Mouse (Mus musculus) C2C12 (cell line): Measurements from ENCODE around the gene Pitx2. TPM values are rescaled to one million over a fixed set of nuclear protein-coding genes. Genes with fewer than 3 reads are reported as not detected.

Experiments
- H3K27me3 ChIP-seq: one replicate; pipeline ENCODE4 v1.6.1; 2011; ENCODE audit not compliant: control insufficient read depth, insufficient read depth, insufficient read length
- H3K36me3 ChIP-seq: one replicate; pipeline ENCODE4 v1.6.1; 2011; ENCODE audit not compliant: control insufficient read depth, insufficient read depth
- H3K4me3 ChIP-seq: one replicate; pipeline ENCODE4 v1.5.1; 2011; ENCODE audit warnings: mild to moderate bottlenecking, control low read depth; ENCODE audit not compliant: poor library complexity, insufficient read depth, severe bottlenecking
- H3K79me2 ChIP-seq: one replicate; pipeline ENCODE4 v1.6.1; 2011; ENCODE audit not compliant: control insufficient read depth, insufficient read depth
- H3K79me3 ChIP-seq: one replicate; pipeline ENCODE4 v1.6.1; 2011; ENCODE audit warnings: low read depth, control low read depth
- H3ac ChIP-seq: one replicate; pipeline ENCODE3; 2011; ENCODE audit warnings: low read depth; ENCODE audit not compliant: control insufficient read depth, insufficient read length
- CEBPB ChIP-seq: IDR thresholded peaks from one replicate; pipeline ENCODE4 v1.6.1; 2011; ENCODE audit warnings: low read depth, mild to moderate bottlenecking, control low read depth, moderate library complexity
- CTCF ChIP-seq: IDR thresholded peaks from one replicate; pipeline ENCODE4 v1.5.1; 2011; ENCODE audit not compliant: control insufficient read depth, insufficient read depth, insufficient read length
- FOSL1 ChIP-seq: IDR thresholded peaks from one replicate; pipeline ENCODE4 v1.8.0; 2011; ENCODE audit warnings: mild to moderate bottlenecking, low read length; ENCODE audit not compliant: poor library complexity, insufficient read depth, severe bottlenecking
- MAX ChIP-seq: IDR thresholded peaks from one replicate; pipeline ENCODE4 v1.6.1; 2011; ENCODE audit warnings: mild to moderate bottlenecking, control low read depth
- MYOD1 ChIP-seq: IDR thresholded peaks from one replicate; pipeline ENCODE4 v1.6.1; 2011; ENCODE audit warnings: low read depth; ENCODE audit not compliant: control insufficient read depth, insufficient read length
- MYOG ChIP-seq: IDR thresholded peaks from one replicate; pipeline ENCODE4 v1.6.1; 2011; ENCODE audit not compliant: control insufficient read depth, insufficient read length; ENCODE audit errors: extremely low read depth
- USF1 ChIP-seq: IDR thresholded peaks from one replicate; pipeline ENCODE4 v1.6.1; 2011; ENCODE audit warnings: low read depth, mild to moderate bottlenecking, control low read depth, moderate library complexity
- polyA plus RNA-seq: library from polyadenylated mRNA; unstranded; fragments of >200 nt; fragmentation: generic; extraction: Trizol; gene quantifications from one replicate; pipeline ENCODE4 v1.2.1, GENCODE M21; 2012; ENCODE audit warnings: missing spikeins

Pitx2 gene
- polyA plus RNA-seq, 1 experiment = 31.8 TPM

DNA sequence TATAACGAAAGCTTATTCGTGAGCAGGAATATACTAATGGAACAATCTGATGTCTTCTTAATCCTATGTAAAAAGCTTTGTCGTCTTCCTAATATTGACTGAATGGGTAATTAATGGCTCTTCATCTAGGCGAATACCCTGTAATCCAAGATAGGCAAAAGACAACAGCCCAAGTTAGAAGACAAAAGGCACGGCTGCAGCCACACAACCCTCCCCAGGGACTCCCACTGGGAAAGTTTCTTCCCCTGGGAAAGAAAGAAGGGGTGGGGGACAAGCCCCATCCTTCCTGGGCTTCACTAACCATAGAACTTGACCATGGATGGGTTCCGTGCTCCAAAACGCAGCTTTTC lies 8.3 kb downstream of the Pitx2 start:
- peaks cover 9% of the 10 kb centered on the region for H3K36me3 ChIP-seq
- H3ac ChIP-seq = no peak overlapping the region
- TF ChIP-seq MAX (no peak), USF1 (no peak), MYOG (no peak), CEBPB (no peak), MYOD1 (no peak), CTCF (no peak), FOSL1 (no peak)
- peaks cover 6% of the 10 kb centered on the region for H3K79me3 ChIP-seq
- no peaks in the 10 kb centered on the region for H3K27me3 ChIP-seq
- no peak overlapping the region for H3K4me3 ChIP-seq
- peaks cover 36% of the 10 kb centered on the region for H3K79me2 ChIP-seq

GRCm38 (mm10) chr3:129208421-129208820 lies 8.7 kb downstream of the Pitx2 start:
- Histone ChIP-seq H3K27me3 (no peaks in the 10 kb centered on the region), H3K4me3 (no peak overlapping the region), H3ac (no peak overlapping the region), H3K36me3 (peaks cover 9% of the 10 kb centered on the region), H3K79me3 (peaks cover 3% of the 10 kb centered on the region), H3K79me2 (peaks cover 33% of the 10 kb centered on the region)
- TF ChIP-seq CEBPB = no peak
- no peak for TF ChIP-seq MYOG
- no peak for TF ChIP-seq CTCF
- no peak for TF ChIP-seq MYOD1
- no peak for TF ChIP-seq USF1
- TF ChIP-seq FOSL1 = no peak
- TF ChIP-seq MAX = no peak

DNA sequence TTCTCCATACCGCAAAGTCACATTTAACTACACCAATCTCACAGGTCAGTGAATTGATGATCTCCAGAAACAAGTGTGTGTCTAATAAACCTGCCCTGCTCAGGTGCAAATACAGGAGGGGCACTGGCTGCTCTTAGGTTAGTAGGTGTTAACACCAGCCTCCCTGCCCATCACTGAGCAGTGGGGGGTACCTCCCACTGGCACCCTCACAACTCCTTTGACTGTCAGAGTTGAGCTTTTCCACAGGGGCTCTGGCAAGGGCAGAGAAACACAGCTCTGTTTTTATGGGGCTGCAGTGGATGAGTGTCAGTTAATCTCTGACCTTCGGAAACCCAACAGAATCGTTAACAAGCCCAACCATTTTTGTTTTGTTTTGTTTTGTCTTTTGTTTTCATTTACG lies 9.6 kb downstream of the Pitx2 start:
- Histone ChIP-seq H3ac (no peak overlapping the region), H3K36me3 (peaks cover 9% of the 10 kb centered on the region), H3K27me3 (no peaks in the 10 kb centered on the region), H3K79me3 (peaks cover 2% of the 10 kb centered on the region), H3K79me2 (peaks cover 32% of the 10 kb centered on the region), H3K4me3 (no peak overlapping the region)
- TF ChIP-seq MAX = no peak
- no peak for TF ChIP-seq MYOD1
- no peak for TF ChIP-seq FOSL1
- TF ChIP-seq MYOG = no peak
- TF ChIP-seq CTCF = no peak
- TF ChIP-seq CEBPB = no peak
- no peak for TF ChIP-seq USF1

- Histone ChIP-seq H3ac (no peak overlapping the region), H3K27me3 (no peaks in the 10 kb centered on the region)
- no peak for TF ChIP-seq MYOD1
- TF ChIP-seq CEBPB = no peak
- TF ChIP-seq MYOG = no peak
- TF ChIP-seq FOSL1 = no peak
- TF ChIP-seq MAX = no peak
- TF ChIP-seq CTCF = no peak
- no peak for TF ChIP-seq USF1
These were observed 10.1 kb downstream of the Pitx2 start for GRCm38 (mm10) chr3:129209771-129210170.

DNA sequence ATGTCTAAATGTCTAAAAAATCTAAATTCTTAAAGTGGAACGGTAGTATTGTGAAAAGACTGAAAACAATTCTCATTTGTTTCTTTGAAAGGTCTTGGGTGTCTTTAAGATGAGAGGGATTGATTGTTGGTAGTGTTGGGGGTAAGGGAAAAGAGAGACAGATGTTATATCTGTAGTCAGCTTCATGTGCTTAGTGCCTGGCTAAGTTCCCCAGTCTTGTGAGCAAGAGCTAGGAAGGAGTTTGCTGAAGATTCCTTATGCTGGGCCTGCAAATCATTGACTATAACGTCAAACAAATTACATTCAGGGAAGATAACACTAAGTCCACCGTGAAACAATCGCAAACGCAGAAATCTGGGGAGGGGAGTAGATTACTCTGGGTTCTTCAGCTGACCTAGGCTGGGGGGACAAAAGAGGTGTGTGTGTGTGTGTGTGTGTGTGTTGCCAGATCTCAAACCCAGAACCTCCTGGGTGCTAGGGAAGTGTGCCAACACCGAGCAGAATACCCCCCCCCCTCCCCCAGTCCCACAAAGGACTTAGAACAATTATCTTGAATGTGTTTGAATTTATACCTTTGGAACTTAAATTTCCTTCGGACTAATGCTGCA lies 12.5 kb downstream of the Pitx2 start:
- TF ChIP-seq CTCF (no peak), USF1 (no peak)

More at GRCm38 (mm10) chr3:129209771-129210170, 10.1 kb downstream of the Pitx2 start:
- peaks cover 36% of the 10 kb centered on the region for H3K79me2 ChIP-seq
- peaks cover 9% of the 10 kb centered on the region for H3K36me3 ChIP-seq
- peaks cover 2% of the 10 kb centered on the region for H3K79me3 ChIP-seq
- no peak overlapping the region for H3K4me3 ChIP-seq

DNA sequence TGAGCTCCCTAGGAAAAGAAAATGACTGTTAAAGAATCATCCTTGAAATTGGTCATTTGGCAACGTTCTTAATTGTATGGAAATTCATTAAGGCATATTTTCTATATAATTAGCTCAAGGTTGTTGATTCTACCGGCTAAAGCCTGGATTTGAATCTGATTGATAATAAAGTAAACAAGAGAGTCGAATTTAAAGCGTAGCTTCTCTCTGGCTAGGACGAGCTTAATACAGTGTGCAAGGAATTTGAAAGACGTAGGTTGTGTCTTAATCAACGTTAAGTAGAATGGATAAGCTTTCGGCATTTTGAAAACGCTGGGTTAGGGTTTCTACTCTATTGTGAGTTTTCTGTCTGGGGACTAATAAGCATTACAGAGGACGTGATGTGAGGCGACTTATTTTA lies 13.1 kb downstream of the Pitx2 start:
- Histone ChIP-seq H3K36me3 (peaks cover 9% of the 10 kb centered on the region), H3ac (no peak overlapping the region), H3K4me3 (no peak overlapping the region), H3K79me3 (peaks cover 16% of the 10 kb centered on the region), H3K79me2 (peaks cover 55% of the 10 kb centered on the region), H3K27me3 (no peaks in the 10 kb centered on the region)
- no peak for TF ChIP-seq MYOD1
- TF ChIP-seq CEBPB = no peak
- TF ChIP-seq MAX = no peak
- TF ChIP-seq CTCF = no peak
- no peak for TF ChIP-seq USF1
- no peak for TF ChIP-seq FOSL1
- TF ChIP-seq MYOG = no peak

More for the DNA sequence above, 12.5 kb downstream of the Pitx2 start:
- H3K4me3 ChIP-seq = no peak overlapping the region
- peaks cover 49% of the 10 kb centered on the region for H3K79me2 ChIP-seq
- peaks cover 14% of the 10 kb centered on the region for H3K79me3 ChIP-seq
- peaks cover 9% of the 10 kb centered on the region for H3K36me3 ChIP-seq
- H3ac ChIP-seq = no peak overlapping the region
- H3K27me3 ChIP-seq = no peaks in the 10 kb centered on the region
